Mouse (Mus musculus) CH12.LX (cell line): ENCODE results near the gene Hvcn1. TPM values are rescaled to one million over a fixed set of nuclear protein-coding genes. Genes with fewer than 3 reads are reported as not detected.

Source experiments
- DNase-seq: peaks from one replicate; pipeline ENCODE4 v3.0.0-alpha.2; 2013; ENCODE audit errors: extremely low read depth
- H3K27ac ChIP-seq: 2 replicates; pipeline ENCODE4 v1.5.1; 2012; ENCODE audit warnings: low read depth, mild to moderate bottlenecking, control low read depth, moderate library complexity; ENCODE audit not compliant: insufficient read depth
- H3K27me3 ChIP-seq: replicated peaks from 2 replicates; pipeline ENCODE3; 2012; ENCODE audit warnings: inconsistent platforms
- H3K36me3 ChIP-seq, 2 experiments: replicated peaks in 1 of 2; 2 replicates each; pipeline versions ENCODE3 to v1.6.1; 2012; ENCODE audit warnings: inconsistent platforms in 1 of 2, low read length in 1 of 2, mild to moderate bottlenecking in 1 of 2, mixed read lengths in 1 of 2, moderate library complexity in 1 of 2; ENCODE audit not compliant: control insufficient read depth in 1 of 2, insufficient read depth in 1 of 2
- H3K4me1 ChIP-seq, 2 experiments: 2 replicates each; pipeline ENCODE4 v1.6.1; 2012; ENCODE audit warnings: inconsistent platforms in 1 of 2, moderate library complexity in 1 of 2; ENCODE audit not compliant: insufficient read depth in 2 of 2, control insufficient read depth in 1 of 2
- H3K4me2 ChIP-seq: 2 replicates; pipeline ENCODE4 v1.6.1; 2012; ENCODE audit warnings: low read depth, mild to moderate bottlenecking, control low read depth; ENCODE audit not compliant: poor library complexity, insufficient read depth, severe bottlenecking
- H3K4me3 ChIP-seq, 3 experiments: fragments of 150-350 bp in 1 of 3; sonication (generic) in 1 of 3; replicated peaks in 1 of 3; 2 replicates each; pipeline versions ENCODE3 to v1.5.1; 2011 to 2012; ENCODE audit warnings: low read depth in 2 of 3, low read length in 2 of 3, mild to moderate bottlenecking in 2 of 3, moderate library complexity in 2 of 3, control low read depth in 1 of 3, improper control_type of control experiment in 1 of 3, inconsistent platforms in 1 of 3, mixed read lengths in 1 of 3; ENCODE audit not compliant: poor library complexity in 1 of 3
- H3K79me2 ChIP-seq: replicated peaks from 2 replicates; pipeline ENCODE4 v1.6.1; 2012; ENCODE audit warnings: mild to moderate bottlenecking, moderate library complexity; ENCODE audit not compliant: control insufficient read depth, poor library complexity, insufficient read depth, severe bottlenecking; ENCODE audit errors: extremely low read depth
- H3K9ac ChIP-seq: 2 replicates; pipeline ENCODE4 v1.6.1; 2012; ENCODE audit warnings: low read depth, mild to moderate bottlenecking, control low read depth, moderate library complexity; ENCODE audit not compliant: insufficient read depth
- H3K9me3 ChIP-seq: replicated peaks from 2 replicates; pipeline ENCODE3; 2012; ENCODE audit warnings: low read length, inconsistent platforms, mixed read lengths
- BHLHE40 ChIP-seq: IDR thresholded peaks from 2 replicates; pipeline ENCODE4 v1.6.1; 2011; ENCODE audit warnings: mild to moderate bottlenecking, low read depth, low read length, improper control_type of control experiment
- CHD2 ChIP-seq: IDR thresholded peaks from 2 replicates; pipeline ENCODE4 v1.6.1; 2011; ENCODE audit warnings: low read length, improper control_type of control experiment
- CTCF ChIP-seq, 2 experiments: IDR thresholded peaks in 1 of 2; conservative IDR thresholded peaks in 1 of 2; 2 replicates each; pipeline ENCODE4 v1.5.1; 2011 to 2012; ENCODE audit warnings: low read depth in 2 of 2, low read length in 2 of 2, improper control_type of control experiment in 1 of 2, inconsistent platforms in 1 of 2, mild to moderate bottlenecking in 1 of 2, moderate library complexity in 1 of 2
- ELF1 ChIP-seq: IDR thresholded peaks from 2 replicates; pipeline ENCODE4 v1.6.1; 2014; ENCODE audit warnings: low read depth, mild to moderate bottlenecking, inconsistent platforms, low read length, improper control_type of control experiment
- EP300 ChIP-seq: IDR thresholded peaks from 2 replicates; pipeline ENCODE4 v1.6.1; 2011; ENCODE audit warnings: low read length, improper control_type of control experiment
- ETS1 ChIP-seq: conservative IDR thresholded peaks from 2 replicates; pipeline ENCODE4 v1.6.1; 2012; ENCODE audit warnings: low read depth, mild to moderate bottlenecking, inconsistent platforms, low read length, improper control_type of control experiment, moderate library complexity
- JUN ChIP-seq: IDR thresholded peaks from 2 replicates; pipeline ENCODE4 v1.6.1; 2011; ENCODE audit warnings: low read depth, mild to moderate bottlenecking, low read length, improper control_type of control experiment, moderate library complexity; ENCODE audit not compliant: insufficient read depth
- JUND ChIP-seq: conservative IDR thresholded peaks from 2 replicates; pipeline ENCODE4 v1.6.1; 2011; ENCODE audit warnings: low read depth, low read length, improper control_type of control experiment
- MAFK ChIP-seq: IDR thresholded peaks from 2 replicates; pipeline ENCODE4 v1.6.1; 2011; ENCODE audit warnings: low read length, improper control_type of control experiment; ENCODE audit not compliant: insufficient replicate concordance
- MAZ ChIP-seq: IDR thresholded peaks from 2 replicates; pipeline ENCODE4 v1.6.1; 2012; ENCODE audit warnings: low read depth, mild to moderate bottlenecking, inconsistent platforms, low read length, improper control_type of control experiment, moderate library complexity
- MXI1 ChIP-seq: IDR thresholded peaks from 2 replicates; pipeline ENCODE4 v1.6.1; 2011; ENCODE audit warnings: mild to moderate bottlenecking, low read depth, low read length, improper control_type of control experiment
- MYC ChIP-seq: IDR thresholded peaks from 2 replicates; pipeline ENCODE4 v1.6.1; 2011; ENCODE audit warnings: low read depth, mild to moderate bottlenecking, improper control_type of control experiment, low read length
- NELFE ChIP-seq: IDR thresholded peaks from 2 replicates; pipeline ENCODE4 v1.6.1; 2011; ENCODE audit warnings: low read depth, low read length, improper control_type of control experiment
- NRF1 ChIP-seq: IDR thresholded peaks from 2 replicates; pipeline ENCODE4 v1.6.1; 2014; ENCODE audit warnings: low read depth, mild to moderate bottlenecking, inconsistent platforms, low read length, improper control_type of control experiment, moderate library complexity
- SIN3A ChIP-seq: IDR thresholded peaks from 2 replicates; pipeline ENCODE4 v1.6.1; 2012; ENCODE audit warnings: low read length, improper control_type of control experiment, inconsistent platforms
- SMC3 ChIP-seq: IDR thresholded peaks from 2 replicates; pipeline ENCODE4 v1.6.1; 2011; ENCODE audit warnings: low read depth, low read length, improper control_type of control experiment
- TCF12 ChIP-seq: IDR thresholded peaks from 2 replicates; pipeline ENCODE4 v1.6.1; 2014; ENCODE audit warnings: low read depth, mild to moderate bottlenecking, inconsistent platforms, low read length, improper control_type of control experiment
- UBTF ChIP-seq: IDR thresholded peaks from 2 replicates; pipeline ENCODE4 v1.6.1; 2012; ENCODE audit warnings: low read depth, mild to moderate bottlenecking, inconsistent platforms, low read length, improper control_type of control experiment, moderate library complexity
- ZC3H11A ChIP-seq: IDR thresholded peaks from 2 replicates; pipeline ENCODE4 v1.6.1; 2012; ENCODE audit warnings: low read depth, mild to moderate bottlenecking, inconsistent platforms, low read length, improper control_type of control experiment
- dilution Hi-C: fragments of 300-500 bp; cut with MboI; formaldehyde crosslinking; loops from 2 replicates; pipeline ENCODE4 v1.14.3; 2020; ENCODE audit warnings: low sequenced_read_pairs; ENCODE audit not compliant: extremely low pct_unique_long_range_greater_than_20kb, extremely low pct_ligation_motif_present
- in situ Hi-C: fragments of 300-500 bp; cut with MboI; formaldehyde crosslinking; loops from 3 replicates; pipeline ENCODE4 v1.14.3; 2019; ENCODE audit warnings: low sequenced_read_pairs, low pct_ligation_motif_present, low pct_unique_long_range_greater_than_20kb, mixed read lengths
- polyA plus RNA-seq: library from polyadenylated mRNA; unstranded; fragments of >175 nt; gene quantifications from 2 replicates; pipeline ENCODE4 v1.2.1, GENCODE M21; 2012; ENCODE audit warnings: low read depth; ENCODE audit not compliant: insufficient read length
- total RNA-seq, 2 experiments: library from RNA; depleted of rRNA; stranded (reverse); fragments of 300-350 nt in 1 of 2; fragments of >200 nt in 1 of 2; gene quantifications; 2 replicates each; pipeline ENCODE4 v1.2.3; 2012 to 2014

Hvcn1 gene
- total and polyA plus RNA-seq, 3 experiments = 143 to 159 (median 156) TPM

- Histone ChIP-seq H3K36me3 (peaks cover 5 to 6% of the 10 kb centered on the region in 2 experiments), H3K9me3 (no peaks in the 10 kb centered on the region), H3K27ac (no peak overlapping the region), H3K4me1 (peaks cover 5 to 40% of the 10 kb centered on the region in 2 experiments; a peak in 2 of 4 replicates), H3K27me3 (no peaks in the 10 kb centered on the region), H3K4me2 (no peak overlapping the region), H3K4me3 (no peak overlapping the region), H3K79me2 (no peaks in the 10 kb centered on the region), H3K9ac (no peak overlapping the region)
- in situ Hi-C loops = loop anchor here (25.0 kb wide), 1 partner anchor 129 kb away; the partner anchor contains the start of gene Ccdc63
- TF ChIP-seq NRF1 (no peak), TCF12 (no peak), SMC3 (peak; percentile 25), EP300 (no peak), MAZ (no peak), UBTF (no peak), CTCF (conservative IDR thresholded peaks at IDR 0.05 in 1 of 2, IDR thresholded peaks at IDR 0.05 in 1 of 2; ENCODE audit: low read depth in 2 of 2, low read length in 2 of 2) (peak in 1 of 2 experiments; percentile 56; a peak in 2 of 4 replicates), SIN3A (no peak), ETS1 (no peak), NELFE (0 out of 2 replicates have a peak, but pooled peaks have one; percentile 4), JUN (no peak)
- no peak for DNase-seq
- dilution Hi-C loops = no loop called here
Measured at GRCm38 (mm10) chr5:122265942-122266341, 59.3 kb downstream of the Hvcn1 start.

GRCm38 (mm10) chr5:122267136-122267535 lies 60.5 kb downstream of the Hvcn1 start:
- no peak overlapping the region for H3K4me3 ChIP-seq
- H3K36me3 ChIP-seq = no peaks in the 10 kb centered on the region
- H3K4me1 ChIP-seq = peaks cover 2 to 28% of the 10 kb centered on the region in 2 experiments; a peak in 2 of 4 replicates
- no peak overlapping the region for H3K9ac ChIP-seq
- no peak overlapping the region for H3K27ac ChIP-seq
- in situ Hi-C loops = loop anchor here (25.0 kb wide), 1 partner anchor 130 kb away; the partner anchor contains the start of gene Ccdc63
- dilution Hi-C loops = no loop called here
- no peaks in the 10 kb centered on the region for H3K9me3 ChIP-seq
- DNase-seq = no peak
- H3K79me2 ChIP-seq = no peaks in the 10 kb centered on the region
- no peak overlapping the region for H3K4me2 ChIP-seq
- H3K27me3 ChIP-seq = no peaks in the 10 kb centered on the region
- TF ChIP-seq ZC3H11A = no peak
- no peak for TF ChIP-seq JUND
- TF ChIP-seq MAFK = no peak
- no peak for TF ChIP-seq ELF1
- no peak for TF ChIP-seq EP300
- TF ChIP-seq BHLHE40 = no peak
- TF ChIP-seq CHD2 = no peak
- no peak for TF ChIP-seq MXI1
- TF ChIP-seq MYC = no peak
